Mouse (Mus musculus) kidney, adult 2 months (tissue): ENCODE results near the gene Catsperb.
"Not testable (repeated sequence)": the region's sequence is repeated elsewhere in the genome, so short reads cannot be mapped to it uniquely, and the experiment has no call there.

ENCODE experiments used
- CTCF ChIP-seq: fragments of 200-500 bp; conservative IDR thresholded peaks from 2 replicates; pipeline ENCODE4 v1.5.1; 2011; ENCODE audit warnings: low read depth, mild to moderate bottlenecking, control low read depth, low read length, moderate library complexity, mixed read lengths; ENCODE audit not compliant: insufficient read depth, insufficient read length
- POLR2A ChIP-seq: fragments of 200-500 bp; IDR thresholded peaks from one replicate; pipeline ENCODE4 v1.6.1; 2011; ENCODE audit warnings: low read depth, low read length, control low read depth

DNA sequence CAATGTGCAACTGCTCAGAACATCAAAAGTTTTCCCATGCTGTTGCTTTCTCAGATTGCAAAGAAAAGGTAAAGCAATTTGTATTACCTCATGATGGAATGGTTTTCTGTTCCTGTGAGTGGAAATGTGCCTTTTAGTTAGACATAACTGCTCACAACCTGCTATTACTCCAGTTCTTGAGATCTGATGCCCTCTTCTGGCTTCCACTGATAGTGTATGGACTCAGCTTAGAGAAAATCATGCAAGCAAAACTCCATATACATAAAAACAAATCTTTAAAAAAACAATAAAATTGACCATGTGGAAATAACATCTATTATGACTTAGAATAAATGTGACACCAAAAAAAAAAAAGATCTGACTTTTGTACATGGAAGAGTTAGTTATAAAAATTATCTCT is 202.2 kb downstream of the Catsperb start:
- not testable (repeated sequence) for TF ChIP-seq CTCF, POLR2A
